Mouse (Mus musculus) retina, embryonic 14.5 days (tissue): ENCODE data around the gene Rabep1.

Experiments
- DNase-seq: peaks from one replicate; pipeline ENCODE4 v3.0.0-alpha.2; 2015; ENCODE audit warnings: low spot score

The Rabep1 gene

DNA sequence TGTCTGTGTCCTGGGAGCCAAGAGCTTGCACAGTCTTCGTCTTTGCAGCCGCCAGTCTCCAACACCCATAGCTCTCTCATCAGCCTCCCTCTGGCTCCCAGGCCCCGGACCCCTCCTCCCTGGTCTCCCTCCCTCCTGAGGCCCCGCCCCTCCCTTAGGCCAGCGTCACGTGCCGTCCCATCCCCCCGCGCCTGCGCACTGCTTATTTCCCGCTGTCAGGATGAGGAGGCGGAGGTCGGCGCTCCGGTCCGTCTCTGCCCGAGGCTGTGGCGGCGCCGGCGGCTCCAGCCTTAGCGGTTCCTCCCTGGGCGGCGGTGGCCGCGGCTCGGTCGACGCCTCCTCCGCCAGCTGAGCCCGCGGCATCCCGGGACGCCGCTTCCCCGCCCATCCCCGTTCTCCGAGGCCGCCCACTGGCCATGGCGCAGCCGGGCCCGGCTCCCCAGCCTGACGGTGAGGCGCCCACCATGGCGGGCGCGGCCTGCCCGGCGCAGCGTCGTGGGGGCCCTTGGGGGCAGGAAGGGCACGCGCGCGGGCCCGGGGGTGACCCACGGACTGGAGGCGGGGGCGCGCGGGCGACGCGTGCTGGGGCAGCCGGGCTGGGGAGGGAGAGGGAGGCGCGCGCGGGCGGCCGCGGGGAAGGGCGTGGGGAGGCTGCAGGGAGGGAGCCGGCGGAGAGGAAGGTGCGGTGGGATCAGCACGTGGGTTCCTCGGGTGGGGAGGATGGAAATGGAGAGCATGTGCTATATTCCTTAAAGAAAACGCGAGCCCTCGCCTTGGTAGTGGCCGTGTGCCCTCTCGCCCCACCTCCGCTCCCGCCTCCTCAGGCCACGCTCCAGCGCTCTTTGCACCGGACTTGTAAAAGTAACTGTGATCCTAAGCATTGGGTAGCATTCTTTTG, at the start of gene Rabep1:
Gene Rabep1 (plus strand): TSS at position 220 of the 898 bp plus-strand sequence.
- peak; percentile 97 for DNase-seq

- DNase-seq = no peak
These were observed 42.2 kb upstream of the Rabep1 start for GRCm38 (mm10) chr11:70802208-70802864.

DNA sequence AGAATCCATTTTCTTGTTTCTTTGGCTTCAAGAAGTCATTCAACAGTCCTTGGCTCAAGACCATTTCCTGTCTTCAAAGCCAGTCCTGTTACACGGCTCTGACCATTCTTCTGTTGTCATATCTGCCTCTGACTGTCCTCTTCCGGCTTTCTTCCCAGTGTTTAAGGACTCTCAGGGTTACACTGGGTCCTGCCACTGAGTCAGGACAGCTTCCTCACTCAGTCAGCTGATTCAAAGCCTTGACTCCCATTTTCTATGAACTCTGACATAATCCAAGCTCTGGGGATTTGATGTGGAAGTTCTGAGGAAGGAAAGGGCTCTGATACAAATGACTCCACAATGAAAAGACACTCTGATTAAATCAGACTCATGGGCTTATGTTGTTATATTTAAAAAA, 41.7 kb upstream of the Rabep1 start:
- DNase-seq = no peak

DNA sequence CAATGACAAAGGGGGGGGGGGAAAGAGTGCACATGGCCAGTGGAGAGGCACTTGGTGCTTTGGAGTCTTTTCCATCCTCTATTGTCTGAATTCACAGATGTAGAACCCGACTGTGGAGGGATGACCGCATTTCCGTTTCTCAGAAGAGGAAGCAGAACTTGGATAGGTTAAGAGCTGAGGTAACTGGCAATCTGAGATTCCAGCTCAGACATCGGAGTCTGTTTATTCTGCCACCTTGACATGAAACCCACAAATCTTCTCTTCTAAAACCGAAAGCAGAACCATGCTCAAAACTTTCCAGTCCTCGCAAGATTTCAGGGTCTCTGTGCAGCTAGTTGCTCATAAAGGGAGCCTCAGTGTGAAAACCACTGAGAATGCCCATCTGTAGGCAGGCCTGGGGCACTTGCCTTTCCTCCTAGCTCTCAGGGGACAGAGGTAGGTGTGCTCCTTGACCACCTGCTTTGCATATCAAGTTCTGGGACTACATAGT, 40.8 kb upstream of the Rabep1 start:
- DNase-seq = no peak

- DNase-seq = no peak
These were observed 40.2 kb upstream of the Rabep1 start for GRCm38 (mm10) chr11:70804395-70804794.

DNA sequence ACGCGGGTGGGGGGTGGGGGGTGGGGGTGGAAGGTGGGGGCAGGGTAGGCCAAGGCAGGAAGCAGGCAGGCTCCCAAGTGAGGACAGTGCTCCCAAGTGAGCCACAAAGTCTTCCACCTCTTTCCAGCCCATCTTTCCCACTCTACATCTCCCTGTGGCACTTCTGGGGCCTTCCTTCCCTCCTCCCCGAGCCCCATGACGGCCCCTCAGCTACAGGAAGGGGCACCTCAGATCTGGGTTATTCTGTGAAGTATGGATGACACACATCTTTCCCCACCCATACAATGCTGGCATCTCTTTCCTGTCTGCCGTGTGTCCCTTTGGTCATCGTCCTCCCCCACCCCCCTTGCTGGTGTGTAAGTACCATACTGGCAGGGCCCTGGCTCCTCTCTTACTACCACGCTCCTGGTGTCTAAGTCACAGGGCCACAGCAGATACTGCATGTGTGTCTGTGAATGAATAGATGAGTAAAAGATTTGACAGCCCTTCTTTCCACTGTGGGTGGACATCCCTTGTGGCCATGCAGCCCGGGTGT, 38.9 kb upstream of the Rabep1 start:
- no peak for DNase-seq

DNA sequence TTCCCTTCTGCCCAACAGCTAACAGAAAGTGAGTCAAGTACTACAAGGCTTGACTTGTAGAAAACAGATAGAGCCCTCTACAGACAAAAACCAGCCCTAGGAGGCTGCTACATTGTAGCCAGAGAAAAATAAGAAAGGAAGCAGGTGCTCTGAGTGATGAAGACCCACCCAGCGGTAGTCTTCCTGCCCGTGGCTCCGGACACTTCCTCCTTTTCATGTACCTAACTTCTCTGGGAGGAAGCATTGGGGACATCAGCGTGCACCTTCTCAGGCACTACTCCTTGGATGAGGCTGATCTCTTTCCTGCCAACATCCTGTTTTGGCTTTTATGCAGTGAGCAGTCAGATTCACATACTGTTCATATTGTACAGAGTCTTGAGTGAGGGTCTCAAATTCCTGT, 37.9 kb upstream of the Rabep1 start:
- DNase-seq = no peak

- no peak for DNase-seq
These were observed 36.9 kb upstream of the Rabep1 start for GRCm38 (mm10) chr11:70807630-70808029.

DNA sequence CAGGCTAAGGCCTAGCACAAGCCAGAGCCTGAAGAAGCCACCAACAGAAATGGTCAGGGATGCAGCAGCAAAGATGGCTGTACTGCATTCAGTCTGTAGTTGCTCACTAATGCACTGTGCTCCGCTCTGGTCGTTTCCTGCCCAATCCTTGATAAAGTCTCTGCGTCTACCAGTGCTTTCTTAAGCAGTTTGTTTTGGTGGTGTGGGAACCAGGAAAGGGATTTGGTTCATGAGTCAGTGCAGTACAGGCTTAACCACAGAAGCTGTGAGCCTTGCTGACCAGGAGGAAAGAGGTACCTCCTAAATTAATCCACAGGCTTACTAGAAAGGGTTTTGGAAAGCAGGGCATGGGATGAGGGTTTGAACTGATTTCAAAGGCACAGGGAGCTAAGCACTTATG, 36.5 kb upstream of the Rabep1 start:
- DNase-seq = no peak

- DNase-seq = no peak
These were observed 35.6 kb upstream of the Rabep1 start for GRCm38 (mm10) chr11:70809011-70809410.

GRCm38 (mm10) chr11:70811041-70811440, 33.5 kb upstream of the Rabep1 start:
- DNase-seq = no peak

- peak; percentile 23 for DNase-seq
These were observed 32.9 kb upstream of the Rabep1 start for GRCm38 (mm10) chr11:70811471-70812240.

- no peak for DNase-seq
These were observed 32.2 kb upstream of the Rabep1 start, which contains the start of gene Scimp for GRCm38 (mm10) chr11:70812365-70812764. TSS of gene Scimp (minus strand) at chr11:70812586.

- no peak for DNase-seq
These were observed 29.5 kb upstream of the Rabep1 start for GRCm38 (mm10) chr11:70815071-70815470.

DNA sequence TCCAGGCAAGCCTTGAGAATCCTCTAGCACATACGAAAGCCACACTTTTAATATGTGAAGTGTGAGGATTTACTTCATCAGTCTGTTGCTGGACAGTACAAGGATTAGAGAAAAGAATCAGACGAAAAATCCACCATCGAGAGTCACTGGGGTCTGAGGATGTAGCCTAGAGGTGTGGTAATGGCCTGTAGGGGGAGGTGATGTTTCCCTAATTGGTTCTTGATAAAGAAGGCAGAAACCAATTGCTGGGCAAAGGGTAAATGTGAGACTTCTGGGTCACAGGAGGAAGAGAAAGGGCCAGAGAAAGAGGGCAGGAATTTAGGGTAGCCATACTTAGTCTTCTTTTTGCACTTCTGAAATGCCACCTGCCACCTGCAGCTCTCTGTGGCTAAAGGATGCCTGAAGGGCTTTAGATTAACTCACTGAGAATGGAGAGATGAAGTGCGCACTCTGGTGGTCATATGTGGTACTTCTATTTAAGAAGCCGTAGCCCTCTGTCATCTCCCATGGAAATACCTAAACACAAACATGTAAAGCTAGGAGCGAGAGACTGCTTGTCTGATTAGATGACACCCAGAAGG, 29.0 kb upstream of the Rabep1 start:
- peak; percentile 90 for DNase-seq

GRCm38 (mm10) chr11:70816770-70817169, 27.8 kb upstream of the Rabep1 start:
- DNase-seq = no peak

DNA sequence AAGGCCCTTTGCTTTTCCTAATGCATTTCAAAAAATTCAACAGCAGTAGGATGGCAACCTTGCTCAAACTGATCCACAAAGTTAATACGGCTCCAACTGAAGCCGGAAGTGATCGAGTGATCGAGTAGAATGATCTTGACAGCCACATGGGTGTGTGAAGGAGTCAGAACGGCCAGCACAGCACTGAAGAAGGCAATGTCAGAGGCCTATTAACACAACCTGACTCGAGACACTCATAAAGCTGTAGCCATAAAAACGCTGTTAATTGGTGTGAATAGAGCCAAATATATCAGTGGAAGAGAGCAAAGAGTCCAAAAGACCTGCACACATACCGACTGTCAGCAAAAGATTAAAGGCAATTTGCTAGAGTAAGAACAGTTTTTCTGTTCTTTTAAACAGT, 24.5 kb upstream of the Rabep1 start:
- DNase-seq = no peak

DNA sequence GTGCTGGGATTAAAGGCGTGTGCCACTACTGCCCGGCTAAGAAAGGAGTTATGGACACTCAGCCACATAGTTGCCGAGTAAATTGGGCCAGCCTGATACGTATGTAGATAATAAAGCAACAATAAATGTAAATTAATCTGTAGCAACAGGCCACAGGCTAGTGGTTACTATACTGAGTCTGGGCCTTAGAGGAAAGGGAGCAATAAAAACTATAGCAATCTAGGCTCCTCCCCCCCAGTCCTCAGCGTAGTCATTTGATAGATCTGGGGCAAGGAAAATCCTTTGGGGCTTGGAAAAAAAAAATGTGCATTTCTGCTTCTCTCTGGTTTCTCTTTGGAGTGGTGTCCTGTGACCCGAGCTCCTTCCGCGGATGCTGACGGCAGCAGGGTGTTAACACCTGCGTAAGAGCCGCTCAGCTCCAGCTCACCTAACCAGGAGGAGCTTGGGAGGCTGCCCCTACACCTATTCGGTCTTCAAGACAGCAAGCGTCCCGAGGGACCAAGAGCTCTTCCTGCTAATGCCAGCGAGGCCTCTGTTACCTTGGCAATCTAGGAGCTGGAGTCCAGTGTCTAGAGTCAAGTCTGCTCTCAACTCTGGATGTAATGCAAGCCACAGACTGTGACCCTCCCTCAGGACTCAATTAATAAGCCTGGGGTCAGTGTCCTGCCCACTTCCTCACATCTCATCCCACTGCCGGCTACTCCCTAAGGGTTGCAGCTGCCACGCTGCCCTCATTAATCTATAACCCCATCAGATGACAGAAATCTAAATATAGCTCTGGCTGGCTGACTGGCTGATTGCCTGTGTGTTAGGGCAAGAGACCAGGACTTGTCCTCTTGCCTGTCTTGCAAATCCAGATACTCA, 22.6 kb upstream of the Rabep1 start:
- DNase-seq = peak; percentile 52

- DNase-seq = no peak
These were observed 18.4 kb upstream of the Rabep1 start for GRCm38 (mm10) chr11:70826207-70826606.

DNA sequence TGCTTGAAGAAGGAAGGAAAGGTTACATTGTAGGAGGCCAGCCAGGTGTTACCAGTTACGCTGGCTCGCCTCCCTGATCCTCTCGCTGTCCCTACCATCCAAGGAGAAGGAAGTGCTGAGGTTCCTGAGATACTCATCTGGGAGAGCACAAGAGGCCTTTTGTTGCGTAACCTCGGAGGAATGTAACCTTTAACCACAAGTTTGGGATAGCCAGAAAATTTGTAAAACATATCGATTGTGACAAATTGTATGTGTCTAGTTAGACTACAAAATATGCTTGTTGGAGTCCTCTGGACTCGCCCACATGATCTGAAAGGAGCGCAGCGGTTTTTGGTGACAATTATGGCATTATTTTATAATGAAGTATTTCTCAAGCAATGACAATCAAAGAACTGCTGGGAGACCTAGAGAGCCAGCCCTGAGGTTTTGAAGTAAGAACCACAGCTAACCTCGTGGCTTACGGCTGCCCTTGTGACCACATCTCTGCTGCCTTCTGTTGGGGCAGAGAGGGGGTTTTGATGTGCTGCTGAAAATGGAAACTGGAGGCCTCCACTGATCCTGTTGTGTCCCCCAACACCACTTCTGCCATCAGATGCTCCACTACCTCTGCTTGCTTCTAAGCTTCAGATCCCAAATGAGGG, 15.5 kb upstream of the Rabep1 start:
- DNase-seq = no peak
